Mouse (Mus musculus) hindbrain, embryonic 10.5 days (tissue): ENCODE measurements around the gene 6820408C15Rik. TPM values are rescaled to one million over a fixed set of nuclear protein-coding genes. Genes with fewer than 3 reads are reported as not detected.
"Not testable (repeated sequence)": the region's sequence is repeated elsewhere in the genome, so short reads cannot be mapped to it uniquely, and the experiment has no call there.

Experiments used
- DNase-seq: peaks from one replicate; pipeline ENCODE4 v3.0.0-alpha.2; 2017; ENCODE audit warnings: low spot score
- H3K27ac ChIP-seq: fragments of 300-500 bp; sonication (generic); 2 replicates; pipeline ENCODE4 v1.5.1; 2016; ENCODE audit warnings: mild to moderate bottlenecking, moderate library complexity
- H3K27me3 ChIP-seq: fragments of 300-500 bp; sonication (generic); 2 replicates; pipeline ENCODE4 v1.6.1; 2016; ENCODE audit warnings: mild to moderate bottlenecking; ENCODE audit not compliant: poor library complexity, insufficient read depth, severe bottlenecking
- H3K36me3 ChIP-seq: fragments of 300-500 bp; sonication (generic); 2 replicates; pipeline ENCODE4 v1.6.1; 2016; ENCODE audit warnings: mild to moderate bottlenecking, moderate library complexity
- H3K4me1 ChIP-seq: fragments of 300-500 bp; sonication (generic); replicated peaks from 2 replicates; pipeline ENCODE4 v1.6.1; 2016; ENCODE audit warnings: mild to moderate bottlenecking
- H3K4me3 ChIP-seq: fragments of 300-500 bp; sonication (generic); 2 replicates; pipeline ENCODE4 v1.5.1; 2016; ENCODE audit warnings: mild to moderate bottlenecking, moderate library complexity
- H3K9me3 ChIP-seq: fragments of 300-500 bp; sonication (generic); 2 replicates; pipeline ENCODE4 v1.6.1; 2016; ENCODE audit warnings: mild to moderate bottlenecking, moderate library complexity
- WGBS: fragments of 180-500 bp; shearing (Covaris S2); methylation state at CpG from one replicate; pipeline ENCODE4 v1.1.7; 2016; 5-methylcytosine and 5-hydroxymethylcytosine counted together
- polyA plus RNA-seq: library from polyadenylated mRNA; unstranded; fragments of >200 nt; fragmentation: Nextera tagmentation; extraction: Ambion mirVana; gene quantifications from 2 replicates; pipeline ENCODE4 v1.2.1, GENCODE M21; 2016

6820408C15Rik gene
- polyA plus RNA-seq, 1 experiment from 2014 or later = 3.3 TPM

DNA sequence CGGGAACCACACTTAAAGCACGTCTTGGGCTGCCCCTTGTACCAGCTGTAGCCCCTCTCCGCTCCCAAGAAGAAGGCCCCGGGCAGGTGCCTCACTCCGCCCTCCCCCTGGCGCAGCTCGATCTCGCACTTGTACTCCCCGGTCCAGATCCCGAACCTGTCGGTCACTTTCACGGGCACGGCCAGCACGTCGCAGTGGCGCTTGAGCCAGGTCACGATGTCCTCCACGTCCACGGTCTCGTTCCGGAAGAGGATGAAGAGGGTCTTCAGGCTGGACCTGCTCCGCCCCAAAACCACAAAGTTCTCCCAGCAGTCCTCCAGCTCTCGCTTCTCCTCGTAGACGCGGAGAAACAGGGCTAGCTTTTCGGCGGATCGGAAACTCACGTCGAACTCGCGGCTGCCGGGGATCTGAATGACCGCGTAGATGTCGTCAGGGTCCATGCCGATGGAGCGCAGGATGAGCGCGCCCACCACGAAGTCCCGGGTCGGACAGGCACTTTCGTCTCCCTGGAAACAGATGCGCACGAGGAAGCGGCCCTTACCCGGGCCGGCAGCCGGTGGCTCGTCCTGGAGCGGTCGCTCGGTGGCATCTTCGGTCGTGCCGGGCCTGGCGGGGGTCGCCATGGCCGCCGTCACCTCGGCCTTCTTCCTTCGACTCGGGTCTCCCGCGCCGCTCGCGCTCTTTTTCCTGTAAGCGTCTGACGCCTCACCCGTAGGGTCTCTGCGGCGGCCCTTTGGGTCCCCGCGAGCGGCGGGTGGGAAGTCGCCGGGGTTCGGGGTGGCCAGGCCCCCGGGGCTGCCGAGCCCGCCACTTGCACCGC, 1.4 kb upstream of the 6820408C15Rik start:
- peaks cover 53% of the 10 kb centered on the region for H3K4me1 ChIP-seq

DNA sequence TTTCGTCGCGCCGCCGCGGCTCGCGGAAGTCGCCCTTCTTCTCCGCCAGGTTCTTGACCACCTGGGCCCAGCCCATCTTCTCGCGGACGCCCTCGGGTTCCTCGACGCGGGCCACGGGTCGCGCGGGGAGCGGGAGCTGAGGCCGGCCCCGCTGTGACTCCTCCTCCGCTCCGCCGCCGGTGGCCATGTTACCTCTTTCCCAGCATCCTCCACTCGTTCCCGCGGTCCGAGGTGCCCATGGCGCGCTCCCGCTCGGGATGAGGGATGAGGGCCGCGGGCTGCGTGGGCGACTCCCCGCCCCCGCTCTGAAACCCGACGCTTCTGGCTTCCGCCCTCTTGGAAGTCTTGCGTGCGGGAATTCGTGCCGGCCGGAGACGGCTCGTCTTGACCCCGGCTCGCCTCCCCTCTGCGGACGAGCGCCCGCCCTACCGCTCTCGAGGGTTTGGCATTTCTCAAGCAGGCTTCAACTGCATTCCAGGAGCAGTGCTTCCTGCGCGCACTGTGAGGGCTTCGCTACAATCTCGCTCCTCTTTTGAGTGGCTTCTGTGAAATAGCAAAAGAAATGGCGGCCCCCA, 709 bp upstream of the 6820408C15Rik start, which contains the start of gene Zcchc3:
TSS of gene Zcchc3 (minus strand) at position 437 of the 575 bp plus-strand sequence.
- peaks cover 47% of the 10 kb centered on the region for H3K4me1 ChIP-seq
- under 1% methylated on average over 65 of the region's 65 CpGs for WGBS

More for the DNA sequence above, 1.4 kb upstream of the 6820408C15Rik start:
- H3K27me3 ChIP-seq = no peaks in the 10 kb centered on the region
- DNase-seq = peak; percentile 68
- H3K4me3 ChIP-seq = peak overlapping the region; percentile 97
- H3K36me3 ChIP-seq = 0 out of 2 replicates have a peak, but pooled peaks cover 7% of the 10 kb centered on the region
- H3K9me3 ChIP-seq = peaks cover 9% of the 10 kb centered on the region
- WGBS = under 1% methylated on average over 86 of the region's 86 CpGs
- peak overlapping the region; percentile 100 for H3K27ac ChIP-seq

DNA sequence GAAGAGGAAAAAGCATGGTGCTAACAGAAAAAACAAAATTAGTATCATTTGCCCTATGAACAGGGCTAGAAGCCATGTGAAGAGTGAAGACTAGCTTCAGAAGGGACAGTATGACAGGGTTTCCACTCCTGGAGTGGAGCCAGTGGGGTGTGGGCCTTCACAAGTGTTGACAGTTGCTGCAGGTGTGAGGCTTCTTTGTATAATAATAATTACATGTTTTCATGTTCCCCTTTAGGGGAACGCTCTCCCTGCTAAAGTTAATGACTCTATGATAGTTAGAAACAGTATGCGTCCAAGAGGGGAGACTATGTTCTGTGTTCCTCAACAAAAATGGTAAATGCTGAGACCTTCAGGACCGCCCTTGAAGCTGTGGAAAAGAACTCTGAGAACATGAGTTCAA, 399 bp downstream of the 6820408C15Rik start:
- Histone ChIP-seq H3K36me3 (0 out of 2 replicates have a peak, but pooled peaks cover 7% of the 10 kb centered on the region), H3K27ac (peak overlapping the region; percentile 100), H3K9me3 (peaks cover 15% of the 10 kb centered on the region), H3K27me3 (no peaks in the 10 kb centered on the region), H3K4me3 (peak overlapping the region; percentile 97), H3K4me1 (peaks cover 36% of the 10 kb centered on the region)
- WGBS = 98% methylated on average over 3 of the region's 3 CpGs
- DNase-seq = no peak

More for the DNA sequence above, 709 bp upstream of the 6820408C15Rik start, which contains the start of gene Zcchc3:
- peak; percentile 92 for DNase-seq
- Histone ChIP-seq H3K4me3 (peak within 1 kb of the TSS; percentile 97), H3K27me3 (no peaks in the 10 kb centered on the region), H3K36me3 (0 out of 2 replicates have a peak, but pooled peaks cover 7% of the 10 kb centered on the region), H3K27ac (peak within 1 kb of the TSS; percentile 100), H3K9me3 (peaks cover 9% of the 10 kb centered on the region)

DNA sequence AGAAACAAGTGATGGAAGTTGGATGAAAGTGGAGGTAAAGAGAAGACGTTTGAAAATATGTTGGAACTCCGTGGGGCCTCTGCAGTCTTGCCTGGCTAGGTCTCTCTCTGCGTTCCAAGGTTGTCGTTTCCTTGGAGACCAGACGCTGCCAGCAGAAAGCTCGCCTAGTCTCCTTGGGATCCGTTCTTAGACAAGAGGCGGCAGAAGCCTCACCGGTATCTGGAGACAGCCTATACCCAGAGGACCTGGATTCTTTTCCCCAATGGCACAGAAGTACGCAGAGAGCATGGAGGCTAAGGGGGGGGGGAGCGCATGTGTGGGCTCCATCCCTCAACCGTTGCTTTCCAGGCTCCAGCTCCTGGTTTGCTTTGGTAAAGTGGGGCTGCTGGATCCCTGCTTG, 12.1 kb downstream of the 6820408C15Rik start:
- no peaks in the 10 kb centered on the region for H3K36me3 ChIP-seq
- DNase-seq = peak; percentile 31
- peak overlapping the region; percentile 24; the same call in 1 of the 2 replicates for H3K4me3 ChIP-seq
- no peak overlapping the region for H3K27ac ChIP-seq
- no peaks in the 10 kb centered on the region for H3K9me3 ChIP-seq
- H3K27me3 ChIP-seq = no peaks in the 10 kb centered on the region
- whole genome bisulfite sequencing = 3% methylated on average over 12 of the region's 12 CpGs
- H3K4me1 ChIP-seq = peaks cover 12% of the 10 kb centered on the region

DNA sequence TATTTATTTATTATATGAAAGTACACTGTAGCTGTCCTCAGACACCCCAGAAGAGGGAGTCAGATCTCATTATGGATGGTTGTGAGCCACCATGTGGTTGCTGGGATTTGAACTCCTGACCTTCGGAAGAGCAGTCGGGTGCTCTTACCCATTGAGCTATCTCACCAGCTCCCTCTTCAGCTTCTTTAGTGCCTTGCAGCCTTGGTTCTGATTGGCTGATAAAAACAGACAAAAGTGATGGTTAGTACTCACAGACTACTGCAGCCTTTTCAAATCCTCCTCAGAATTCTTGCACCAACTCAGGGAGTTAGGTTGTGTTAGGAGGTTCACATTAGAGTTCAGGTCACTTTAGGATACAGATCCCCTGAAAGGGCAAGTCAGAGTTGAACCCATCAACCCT, 13.1 kb downstream of the 6820408C15Rik start:
- not testable (repeated sequence) for H3K36me3 ChIP-seq, H3K27me3 ChIP-seq, H3K27ac ChIP-seq, DNase-seq, H3K4me3 ChIP-seq, H3K9me3 ChIP-seq
- H3K4me1 ChIP-seq = peaks cover 12% of the 10 kb centered on the region
- 93% methylated on average over 2 of the region's 2 CpGs for WGBS

DNA sequence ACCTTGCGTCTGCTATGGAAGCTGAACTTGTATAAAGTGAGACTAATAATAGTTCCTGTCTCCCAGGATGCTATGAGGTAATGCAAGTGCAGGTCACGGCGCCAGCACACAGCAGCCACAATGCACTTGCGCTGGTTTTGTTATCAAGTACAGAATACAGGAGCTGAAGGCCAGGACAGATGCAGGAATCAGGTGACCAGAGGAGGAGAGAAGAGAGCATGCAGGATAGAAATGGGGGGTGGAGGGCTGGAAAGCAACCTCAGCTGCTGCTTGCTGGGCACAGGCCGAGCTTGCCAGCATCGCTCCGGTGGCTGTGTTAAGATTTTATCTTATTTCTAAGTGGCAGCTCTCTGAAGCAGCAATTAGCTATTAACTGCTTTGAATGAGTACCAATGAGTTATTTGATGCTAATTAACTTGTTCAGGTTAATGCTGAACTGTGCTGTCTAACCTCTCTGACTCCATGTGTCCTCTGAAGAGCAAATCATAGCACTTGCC, 21.1 kb downstream of the 6820408C15Rik start:
- Histone ChIP-seq H3K27ac (no peak overlapping the region; the same call in 1 of the 2 replicates), H3K36me3 (no peaks in the 10 kb centered on the region), H3K9me3 (no peaks in the 10 kb centered on the region), H3K27me3 (peaks cover 24% of the 10 kb centered on the region), H3K4me1 (peaks cover 14% of the 10 kb centered on the region), H3K4me3 (no peak overlapping the region)
- WGBS = 88% methylated on average over 7 of the region's 7 CpGs
- no peak for DNase-seq

DNA sequence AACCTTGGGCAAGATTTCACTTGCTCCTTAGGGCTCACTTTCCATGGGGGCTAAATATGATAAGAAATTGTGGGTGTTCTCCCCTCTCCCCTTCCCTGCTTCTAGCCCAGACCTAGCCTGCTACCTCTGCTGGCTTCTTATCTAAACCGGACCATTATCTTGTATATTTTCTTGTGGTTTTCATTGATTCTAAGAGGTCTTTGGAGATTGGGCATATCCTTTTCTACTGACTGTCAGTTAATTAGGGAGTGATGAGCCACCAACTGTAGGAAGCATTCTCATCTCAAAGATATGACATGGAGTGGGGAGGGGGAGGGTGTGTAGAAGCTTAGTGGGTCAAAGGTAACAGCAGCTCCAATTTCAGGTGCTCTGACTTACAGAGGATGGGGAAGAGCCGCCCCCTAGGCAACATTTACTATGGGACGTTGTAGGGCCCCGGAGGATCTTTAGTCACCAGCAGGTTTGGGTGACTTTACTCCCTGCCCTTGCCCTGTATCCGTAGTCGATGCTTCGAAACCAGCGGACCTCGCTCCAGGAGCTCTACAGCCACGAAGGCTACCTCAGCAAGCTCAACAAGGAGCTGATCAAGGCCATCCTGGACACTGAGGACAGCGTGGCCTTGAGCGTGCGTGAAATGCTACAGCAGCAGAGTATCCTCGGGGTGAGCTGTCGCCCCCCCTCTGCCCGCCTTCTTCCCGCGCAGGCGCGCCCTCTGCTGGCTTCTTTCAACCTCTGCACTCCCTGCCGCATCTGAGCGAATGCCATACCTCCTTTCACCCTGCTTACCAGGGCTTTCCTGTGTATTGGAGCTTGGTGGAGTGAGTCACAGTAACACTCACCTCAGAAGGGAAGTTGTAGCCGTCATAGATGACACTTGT, 21.8 kb downstream of the 6820408C15Rik start:
- 3% methylated on average over 23 of the region's 23 CpGs for WGBS
- H3K27ac ChIP-seq = peak overlapping the region; percentile 74

DNA sequence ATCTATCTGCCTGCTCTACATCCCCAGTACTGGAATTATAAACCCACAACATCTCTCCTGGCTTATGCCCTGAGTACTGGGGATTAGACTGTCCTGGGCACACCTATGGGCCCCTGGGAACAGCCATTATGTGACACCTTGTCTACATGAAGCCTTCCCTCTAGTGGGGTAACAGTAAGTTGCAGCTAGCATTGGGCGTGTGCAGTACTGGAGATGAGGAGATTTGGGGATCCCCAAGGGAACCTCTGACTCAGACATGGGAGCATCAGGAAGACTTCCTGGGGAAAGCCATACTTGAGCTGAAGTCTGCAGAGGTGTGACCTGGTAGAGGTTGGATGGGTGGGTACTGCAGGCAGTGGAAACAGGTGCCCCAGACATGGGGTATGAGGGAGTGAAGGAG, 23.6 kb downstream of the 6820408C15Rik start:
- Histone ChIP-seq H3K4me1 (peaks cover 16% of the 10 kb centered on the region), H3K4me3 (no peak overlapping the region), H3K27me3 (peaks cover 24% of the 10 kb centered on the region), H3K9me3 (no peaks in the 10 kb centered on the region), H3K27ac (no peak overlapping the region), H3K36me3 (no peaks in the 10 kb centered on the region)
- DNase-seq = no peak
- 51% methylated on average over 1 of the region's 1 CpGs for whole genome bisulfite sequencing

More for the DNA sequence above, 21.8 kb downstream of the 6820408C15Rik start:
- Histone ChIP-seq H3K4me1 (peaks cover 14% of the 10 kb centered on the region), H3K9me3 (no peaks in the 10 kb centered on the region), H3K4me3 (peak overlapping the region; percentile 47), H3K27me3 (peaks cover 24% of the 10 kb centered on the region), H3K36me3 (no peaks in the 10 kb centered on the region)
- peak; percentile 85 for DNase-seq

DNA sequence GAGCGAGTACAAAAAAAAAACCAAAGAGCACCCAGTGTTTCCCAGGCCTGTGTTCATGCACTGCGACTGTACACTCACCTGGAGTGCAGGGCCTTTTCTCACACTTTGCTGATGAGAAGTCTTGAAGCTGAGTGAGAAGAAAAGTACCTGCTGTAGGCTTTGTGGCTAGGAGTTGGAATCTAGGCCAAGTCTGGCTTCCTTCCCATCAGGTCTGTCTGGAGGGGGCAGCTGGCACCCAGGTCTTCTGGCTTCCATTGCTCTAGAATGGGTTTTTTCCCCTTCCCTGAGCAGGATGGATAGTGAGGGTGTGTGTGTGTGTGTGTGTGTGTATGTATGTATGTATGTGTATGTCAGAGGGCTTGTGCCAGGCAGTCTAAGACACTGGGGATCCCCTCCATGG, 24.4 kb downstream of the 6820408C15Rik start:
- DNase-seq = no peak
- WGBS = 87% methylated on average over 2 of the region's 2 CpGs
- H3K27me3 ChIP-seq = peaks cover 24% of the 10 kb centered on the region

DNA sequence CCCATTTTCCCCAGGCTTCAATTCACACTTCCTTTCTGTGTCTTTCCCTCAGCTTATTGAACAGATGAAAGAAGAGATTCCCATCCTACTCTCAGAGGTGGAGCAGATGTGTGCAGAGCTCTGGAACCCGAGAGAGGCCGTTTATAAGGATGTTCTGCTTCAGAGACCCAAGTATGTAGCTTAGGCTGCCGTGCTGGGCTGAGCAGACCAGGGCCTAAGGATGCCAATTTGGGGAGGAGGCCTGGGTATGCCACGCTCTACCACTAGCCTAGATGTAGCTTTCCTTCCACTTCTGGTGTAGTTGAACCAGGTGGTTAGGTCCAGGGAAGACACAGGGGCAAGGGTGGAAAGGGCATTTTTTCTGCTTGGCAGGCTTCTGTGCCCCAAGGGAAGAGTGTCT, 26.9 kb downstream of the 6820408C15Rik start:
- Histone ChIP-seq H3K4me1 (peaks cover 10% of the 10 kb centered on the region), H3K27ac (no peak overlapping the region), H3K27me3 (peaks cover 7% of the 10 kb centered on the region; the same call in 1 of the 2 replicates), H3K36me3 (no peaks in the 10 kb centered on the region), H3K4me3 (no peak overlapping the region), H3K9me3 (no peaks in the 10 kb centered on the region)
- 76% methylated on average over 4 of the region's 4 CpGs for WGBS
- no peak for DNase-seq

More for the DNA sequence above, 24.4 kb downstream of the 6820408C15Rik start:
- Histone ChIP-seq H3K36me3 (no peaks in the 10 kb centered on the region), H3K4me1 (peaks cover 16% of the 10 kb centered on the region), H3K4me3 (no peak overlapping the region), H3K27ac (no peak overlapping the region), H3K9me3 (no peaks in the 10 kb centered on the region)

DNA sequence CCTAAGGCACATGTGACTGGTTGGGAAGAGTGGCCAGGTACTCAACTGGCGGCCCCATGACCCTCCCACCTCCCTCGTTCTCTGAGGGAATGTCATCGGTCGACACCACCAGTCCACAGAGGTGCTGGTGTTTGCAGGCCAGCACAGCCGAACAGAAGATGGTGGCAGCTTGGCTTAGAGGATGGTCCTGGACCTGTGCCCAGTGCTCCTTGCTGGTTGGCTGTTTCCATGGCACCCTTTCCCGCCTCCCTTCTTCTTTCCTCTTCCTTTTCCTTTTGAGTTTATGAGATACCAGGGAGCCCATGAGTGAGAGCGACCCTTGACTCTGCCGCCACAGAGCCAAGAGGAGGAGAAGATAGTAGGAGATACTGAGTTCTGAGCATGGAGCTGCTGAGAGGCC, 27.9 kb downstream of the 6820408C15Rik start:
- Histone ChIP-seq H3K4me1 (peaks cover 14% of the 10 kb centered on the region), H3K4me3 (no peak overlapping the region), H3K27ac (no peak overlapping the region), H3K36me3 (no peaks in the 10 kb centered on the region), H3K9me3 (no peaks in the 10 kb centered on the region), H3K27me3 (peaks cover 7% of the 10 kb centered on the region; the same call in 1 of the 2 replicates)
- DNase-seq = no peak
- 83% methylated on average over 8 of the region's 8 CpGs for WGBS

DNA sequence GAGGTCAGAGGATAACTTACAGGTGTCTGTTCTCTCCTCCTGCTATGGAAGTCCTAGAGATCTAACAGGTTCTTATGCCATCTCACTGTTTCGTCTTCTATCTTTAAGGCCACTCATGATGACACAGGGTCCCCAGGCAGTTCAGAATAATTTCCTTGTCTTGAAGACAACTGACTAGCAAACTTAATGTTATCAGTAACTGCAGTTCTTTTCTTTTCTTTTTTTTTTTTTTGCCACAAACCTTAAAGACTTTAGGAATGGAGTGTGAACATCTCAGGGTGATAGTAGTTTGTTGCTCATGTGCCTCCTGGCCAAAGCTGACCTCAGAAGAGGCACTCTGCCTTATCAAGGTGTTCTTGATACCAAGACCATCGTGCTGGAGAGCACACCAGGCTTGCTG, 31.3 kb downstream of the 6820408C15Rik start:
- 69% methylated on average over 2 of the region's 2 CpGs for WGBS
- Histone ChIP-seq H3K4me3 (no peak overlapping the region), H3K27ac (no peak overlapping the region), H3K27me3 (no peaks in the 10 kb centered on the region; the same call in 1 of the 2 replicates), H3K4me1 (peaks cover 14% of the 10 kb centered on the region), H3K9me3 (no peaks in the 10 kb centered on the region), H3K36me3 (no peaks in the 10 kb centered on the region)
- no peak for DNase-seq
